8 mouse cellular contexts compared by ENCODE assay signal in genomic region chr3:56181991-56182370, GRCm38 (mm10). TPM values are rescaled to one million over a fixed set of nuclear protein-coding genes. Genes with fewer than 3 reads are reported as not detected.
DNase-seq lines count a peak whose midpoint lies in the region; ATAC-seq and TF ChIP-seq lines count a peak whose summit lies in the region.

No protein-coding gene starts in this region.

- H3K4me3 ChIP-seq in kidney, adult 2 months (ENCODE audit: insufficient read depth, low read depth, low read length): peak overlapping the region; percentile 97
- H3K4me3 ChIP-seq in hindbrain, embryonic 11.5 days (ENCODE audit: low read depth, low read length): peak overlapping the region; percentile 85
- H3K4me3 ChIP-seq in midbrain, embryonic 13.5 days (replicated peaks): peak overlapping the region; percentile 96

- H3K27me3 ChIP-seq in kidney, adult 2 months (replicated peaks; ENCODE audit: control insufficient read depth, insufficient read depth, low read length): no peaks in the 10 kb centered on the region
- H3K27me3 ChIP-seq in hindbrain, embryonic 11.5 days (ENCODE audit: control insufficient read depth, insufficient read depth, low read length): no peaks in the 10 kb centered on the region
- no peaks in the 10 kb centered on the region for H3K27me3 ChIP-seq in midbrain, embryonic 13.5 days

- H3K4me2 ChIP-seq in hindbrain, embryonic 11.5 days (replicated peaks; ENCODE audit: low read depth, low read length): peak overlapping the region; percentile 92
- peak overlapping the region; percentile 72 for H3K4me2 ChIP-seq in midbrain, embryonic 13.5 days (replicated peaks)

- no peak for TF ChIP-seq POLR2A in kidney, adult 2 months (IDR thresholded peaks at IDR 0.05; ENCODE audit: low read depth, low read length)

- 30% methylated on average over 4 of the region's 4 CpGs for WGBS in kidney, adult 2 months
- WGBS in hindbrain, embryonic 11.5 days: 6% methylated on average over 4 of the region's 4 CpGs
- 2% methylated on average over 4 of the region's 4 CpGs for WGBS in midbrain, embryonic 13.5 days

- DNase-seq in kidney, adult 2 months: no peak
- no peak for DNase-seq in kidney, adult 8-10 months
- peak; percentile 30 for DNase-seq in brain, adult 2 months (ENCODE audit: low read depth, low spot score)
- no peak for DNase-seq in hindbrain, embryonic 11.5 days (ENCODE audit: low spot score)
- no peak for DNase-seq in c-Kit-positive CD71-positive TER-119-positive erythroid progenitor cells, embryonic 14.5 days (ENCODE audit: low spot score)
- no peak for DNase-seq in adrenal gland, adult 18-20 months (ENCODE audit: low spot score in 2 of 2)
- DNase-seq in spleen, adult 12 weeks (ENCODE audit: low spot score): no peak

- H3K4me1 ChIP-seq in kidney, adult 2 months (ENCODE audit: control insufficient read depth, insufficient read depth, low read length): peaks cover 4% of the 10 kb centered on the region; the same call in 1 of the 2 replicates
- no peaks in the 10 kb centered on the region for H3K4me1 ChIP-seq in hindbrain, embryonic 11.5 days (replicated peaks; ENCODE audit: control insufficient read depth, insufficient read depth, low read length)
- H3K4me1 ChIP-seq in midbrain, embryonic 13.5 days (replicated peaks): peaks cover 9% of the 10 kb centered on the region

- ATAC-seq in hindbrain, embryonic 11.5 days (ENCODE audit: low FRiP score): no peak
- no peak for ATAC-seq in midbrain, embryonic 13.5 days

- TF ChIP-seq CTCF in kidney, adult 2 months (conservative IDR thresholded peaks at IDR 0.05; ENCODE audit: insufficient read depth, insufficient read length, low read depth, low read length): no peak

- H3K36me3 ChIP-seq in kidney, adult 2 months (ENCODE audit: control insufficient read depth, insufficient read depth, low read length): no peaks in the 10 kb centered on the region
- H3K36me3 ChIP-seq in hindbrain, embryonic 11.5 days (ENCODE audit: control insufficient read depth, insufficient read depth, low read length): no peaks in the 10 kb centered on the region
- no peaks in the 10 kb centered on the region for H3K36me3 ChIP-seq in midbrain, embryonic 13.5 days

- peak overlapping the region; percentile 96; the same call in 1 of the 2 replicates for H3K9ac ChIP-seq in hindbrain, embryonic 11.5 days (ENCODE audit: low read depth, low read length)
- H3K9ac ChIP-seq in midbrain, embryonic 13.5 days (replicated peaks): peak overlapping the region; percentile 99

- no peak overlapping the region; the same call in 1 of the 2 replicates for H3K27ac ChIP-seq in kidney, adult 2 months (ENCODE audit: insufficient read depth, low read depth, low read length)
- H3K27ac ChIP-seq in hindbrain, embryonic 11.5 days (ENCODE audit: low read depth, low read length): no peak overlapping the region
- H3K27ac ChIP-seq in midbrain, embryonic 13.5 days: peak overlapping the region; percentile 99

- no peaks in the 10 kb centered on the region for H3K9me3 ChIP-seq in hindbrain, embryonic 11.5 days (ENCODE audit: control insufficient read depth, low read length)
- no peaks in the 10 kb centered on the region for H3K9me3 ChIP-seq in midbrain, embryonic 13.5 days

RNA-seq across cellular contexts. Expression of gene Nbea, which starts 1.5 kb away (rescaled TPM):
- polyA plus RNA-seq in kidney, adult 2 months (2012; rRNA removed): 7.7 and 8.2 TPM in 2 replicates
- 25.9 and 34.1 TPM in 2 replicates for polyA plus RNA-seq in hindbrain, embryonic 11.5 days (2014; fragmentation: Nextera tagmentation; extraction: Ambion mirVana)
- polyA plus RNA-seq in midbrain, embryonic 13.5 days (2015; fragmentation: Nextera tagmentation; extraction: Ambion mirVana): 53.0 and 56.8 TPM in 2 replicates
- total RNA-seq in adrenal gland, adult 18-20 months (2021): 10 to 100 TPM; 18.0 to 20.8 TPM
